Mouse (Mus musculus) c-Kit-positive CD71-negative TER-119-negative erythroid progenitor cells, embryonic 14.5 days (primary cell): ENCODE results near the gene Ptgdr2.
A peak's percentile ranks its signal among the peaks of the same experiment; 100 is the strongest.

Experiments used
- DNase-seq: peaks from one replicate; pipeline ENCODE4 v3.0.0-alpha.2; 2013; ENCODE audit warnings: low read depth

Ptgdr2 gene

DNA sequence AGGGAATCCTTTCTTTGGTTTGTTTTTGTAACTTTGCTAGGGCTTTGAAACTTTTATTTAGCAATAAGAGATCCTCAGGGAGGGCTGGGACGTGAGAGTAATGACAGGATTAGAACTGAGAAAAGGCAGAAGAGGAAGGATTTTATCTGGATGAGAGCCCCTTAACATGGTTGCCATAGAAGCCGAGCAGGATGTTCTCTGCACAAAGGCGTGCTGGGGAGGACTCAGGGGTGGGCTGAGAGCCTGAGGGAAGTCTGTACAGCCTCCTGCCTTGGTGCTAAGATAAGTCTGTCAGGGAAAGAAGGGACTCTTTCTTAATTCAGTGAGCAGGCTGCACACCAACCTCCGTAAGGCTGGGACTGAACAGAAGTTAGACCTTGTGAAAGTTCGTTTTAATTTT, 1.9 kb upstream of the Ptgdr2 start:
- DNase-seq, result no peak

DNA sequence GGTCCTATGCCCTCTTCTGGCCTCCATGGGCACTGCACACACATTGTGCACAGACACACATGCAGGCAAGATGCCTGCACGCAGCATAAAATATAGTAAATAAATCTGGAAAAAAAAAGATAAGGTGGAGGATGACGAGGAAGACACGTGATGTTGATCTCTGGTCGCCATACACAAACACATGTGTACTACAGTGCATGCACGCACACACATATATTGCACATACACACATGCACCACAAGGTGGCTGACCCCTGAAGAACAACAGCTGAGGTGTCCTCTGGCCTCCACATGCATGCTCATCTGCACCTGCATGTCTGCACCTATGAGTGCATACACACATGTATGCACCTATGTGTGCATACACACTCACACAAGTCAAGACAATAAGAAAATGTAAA, 883 bp upstream of the Ptgdr2 start:
- DNase-seq, result no peak

DNA sequence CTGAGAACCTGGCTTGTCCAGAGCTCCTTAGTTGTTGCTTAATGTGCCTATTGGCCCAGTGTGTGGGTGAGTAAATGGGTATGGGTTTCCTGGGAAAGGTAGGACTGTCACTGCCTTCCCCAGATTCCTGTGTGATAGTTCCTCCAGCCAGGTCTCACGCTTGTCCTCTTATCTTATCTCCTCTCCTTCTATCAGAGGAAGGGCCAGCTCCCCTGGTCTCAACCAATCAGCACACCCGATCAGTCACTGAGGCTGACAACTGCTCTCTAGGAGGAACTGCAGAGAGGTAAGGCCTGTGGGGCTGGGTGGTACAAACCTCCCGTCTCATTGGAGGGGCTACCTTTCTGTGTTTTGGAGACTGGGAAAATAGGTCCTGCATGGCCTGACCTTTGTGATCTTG, 1.8 kb downstream of the Ptgdr2 start:
- DNase-seq, result no peak

DNA sequence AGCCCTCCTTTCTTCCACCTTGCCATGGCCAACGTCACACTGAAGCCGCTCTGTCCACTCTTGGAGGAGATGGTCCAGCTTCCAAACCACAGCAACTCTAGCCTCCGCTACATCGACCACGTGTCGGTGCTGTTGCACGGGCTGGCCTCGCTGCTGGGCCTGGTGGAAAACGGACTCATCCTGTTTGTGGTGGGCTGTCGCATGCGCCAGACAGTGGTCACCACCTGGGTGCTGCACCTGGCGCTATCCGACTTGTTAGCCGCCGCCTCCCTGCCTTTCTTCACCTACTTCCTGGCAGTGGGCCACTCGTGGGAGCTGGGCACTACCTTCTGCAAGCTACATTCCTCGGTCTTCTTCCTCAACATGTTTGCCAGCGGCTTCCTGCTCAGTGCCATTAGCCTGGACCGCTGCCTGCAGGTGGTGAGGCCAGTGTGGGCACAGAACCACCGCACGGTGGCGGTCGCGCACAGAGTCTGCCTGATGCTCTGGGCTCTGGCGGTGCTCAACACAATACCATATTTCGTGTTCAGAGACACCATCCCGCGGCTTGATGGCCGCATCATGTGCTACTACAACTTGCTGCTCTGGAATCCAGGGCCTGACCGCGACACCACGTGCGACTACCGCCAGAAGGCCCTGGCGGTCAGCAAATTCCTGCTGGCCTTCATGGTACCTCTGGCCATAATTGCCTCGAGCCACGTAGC, 3.3 kb downstream of the Ptgdr2 start:
- peak; percentile 58 for DNase-seq

DNA sequence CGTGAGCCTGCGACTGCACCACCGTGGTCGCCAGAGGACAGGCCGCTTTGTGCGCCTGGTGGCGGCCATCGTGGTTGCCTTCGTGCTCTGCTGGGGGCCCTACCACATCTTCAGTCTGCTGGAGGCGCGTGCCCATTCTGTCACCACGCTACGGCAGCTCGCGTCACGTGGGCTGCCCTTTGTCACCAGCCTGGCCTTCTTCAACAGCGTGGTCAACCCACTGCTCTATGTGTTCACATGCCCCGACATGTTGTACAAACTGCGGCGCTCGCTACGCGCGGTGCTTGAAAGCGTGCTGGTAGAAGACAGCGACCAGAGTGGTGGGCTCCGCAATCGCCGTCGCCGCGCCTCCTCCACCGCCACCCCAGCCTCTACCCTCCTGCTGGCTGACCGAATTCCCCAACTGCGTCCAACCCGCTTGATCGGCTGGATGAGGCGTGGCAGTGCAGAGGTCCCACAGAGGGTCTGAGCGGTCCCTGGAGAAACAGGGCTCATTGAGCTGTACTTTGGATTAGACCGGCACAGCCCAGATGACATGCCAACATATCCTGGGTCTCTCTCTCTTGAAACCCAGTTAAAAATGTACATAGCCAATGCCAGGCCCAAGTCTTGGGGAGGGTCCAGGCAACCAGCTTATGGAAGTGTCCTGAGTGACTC, 4.0 kb downstream of the Ptgdr2 start:
- no peak for DNase-seq

DNA sequence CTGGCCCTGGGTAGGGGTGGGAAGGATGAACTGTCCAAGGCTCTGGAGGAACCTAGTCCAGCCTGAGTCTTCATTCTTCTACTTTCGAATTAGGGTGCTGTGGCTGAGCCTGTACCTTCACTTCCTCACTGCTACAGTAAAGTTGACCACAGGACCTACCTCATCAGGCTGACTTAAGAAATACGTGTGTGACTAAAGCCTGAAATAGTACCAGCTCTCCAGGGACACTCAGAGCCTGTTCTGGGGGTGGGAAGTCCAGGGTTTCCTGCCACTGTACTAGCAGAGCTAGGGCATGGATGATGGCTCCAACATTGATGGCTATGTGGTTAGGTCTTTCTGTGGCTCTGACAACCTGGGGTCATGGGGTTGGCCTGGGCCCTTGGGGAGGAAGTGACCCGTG, 7.0 kb downstream of the Ptgdr2 start:
- DNase-seq, result no peak

DNA sequence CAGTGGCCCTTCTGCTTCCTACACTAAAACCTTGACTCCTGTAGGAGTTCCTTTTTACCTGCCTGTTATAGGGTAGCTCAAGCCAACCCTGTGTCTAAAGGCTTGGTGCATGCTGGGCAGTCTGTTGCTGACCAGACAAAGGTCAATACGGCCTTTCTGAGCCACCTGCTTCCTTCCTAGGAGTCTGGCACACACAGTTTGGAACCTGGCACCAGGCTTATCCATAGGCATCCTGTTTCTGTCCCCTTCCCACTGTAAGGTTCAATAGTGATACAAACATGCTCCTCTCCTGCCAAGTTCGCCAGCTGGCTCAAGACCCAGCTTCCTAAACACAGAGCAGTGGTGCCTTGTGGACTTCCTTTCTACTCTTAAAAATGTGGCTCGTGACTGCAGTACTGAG, 9.5 kb downstream of the Ptgdr2 start:
- DNase-seq, result no peak

DNA sequence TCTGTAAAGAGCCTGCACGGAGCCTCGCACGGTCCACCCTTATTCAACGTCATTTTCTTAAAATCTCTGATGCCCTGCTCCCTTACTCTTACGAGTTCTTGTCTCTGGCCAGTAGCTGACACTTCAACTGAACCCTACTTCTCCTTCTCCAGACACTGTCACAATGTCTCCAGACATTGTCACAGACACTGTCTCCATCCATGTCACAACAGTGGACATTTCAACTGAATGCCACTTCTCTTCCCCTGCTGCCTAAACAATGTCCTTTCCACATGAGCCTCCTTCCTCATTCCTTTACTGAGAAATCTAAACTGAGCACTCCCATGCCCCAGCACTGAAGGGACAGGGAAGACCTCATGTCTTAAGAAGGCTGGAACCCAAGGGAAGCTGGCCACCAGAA, 10.3 kb downstream of the Ptgdr2 start:
- no peak for DNase-seq

DNA sequence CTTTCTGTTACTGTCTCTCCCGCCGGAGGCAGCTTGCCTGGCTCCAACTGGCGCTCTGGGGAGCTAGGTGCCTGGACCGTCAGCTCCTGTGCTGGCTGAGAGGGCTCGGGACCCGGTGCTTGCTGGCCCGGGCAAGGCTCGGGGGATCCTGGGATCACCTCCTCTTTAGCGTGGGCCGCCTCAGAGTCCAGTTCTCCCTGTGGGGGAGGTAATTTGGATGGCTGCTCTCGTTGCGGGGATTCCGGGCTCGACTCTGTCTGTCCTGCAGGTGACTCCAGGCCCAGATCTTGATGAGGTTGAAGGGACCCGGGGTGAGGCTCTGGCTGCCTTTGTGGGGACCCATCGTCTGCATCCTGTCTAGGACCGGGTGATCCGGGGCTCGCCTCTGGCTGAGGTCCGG, 11.5 kb downstream of the Ptgdr2 start:
- no peak for DNase-seq

DNA sequence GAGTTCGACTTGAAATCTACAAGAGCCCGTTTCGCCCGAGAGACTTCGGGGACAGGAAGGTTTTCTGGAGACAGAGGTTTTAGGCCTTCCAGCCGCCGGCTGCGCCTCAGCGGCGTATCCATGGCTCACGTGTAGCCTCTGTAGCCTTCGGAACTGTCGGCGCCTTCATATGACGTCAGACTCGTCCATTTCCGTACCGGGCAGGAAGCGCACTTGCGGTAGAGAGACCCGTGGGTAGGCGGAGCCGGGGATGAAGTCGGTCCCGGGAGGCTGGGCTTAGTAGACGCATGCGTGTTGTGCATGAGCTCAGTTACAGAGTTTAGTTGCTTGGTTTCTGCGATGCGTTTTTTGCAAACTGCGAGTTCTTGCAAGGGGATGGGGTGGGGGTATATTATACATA, 12.2 kb downstream of the Ptgdr2 start, which contains the start of gene Ccdc86:
Ccdc86 (minus strand) TSS at position 155 of the 400 bp plus-strand sequence.
- peak; percentile 97 for DNase-seq

DNA sequence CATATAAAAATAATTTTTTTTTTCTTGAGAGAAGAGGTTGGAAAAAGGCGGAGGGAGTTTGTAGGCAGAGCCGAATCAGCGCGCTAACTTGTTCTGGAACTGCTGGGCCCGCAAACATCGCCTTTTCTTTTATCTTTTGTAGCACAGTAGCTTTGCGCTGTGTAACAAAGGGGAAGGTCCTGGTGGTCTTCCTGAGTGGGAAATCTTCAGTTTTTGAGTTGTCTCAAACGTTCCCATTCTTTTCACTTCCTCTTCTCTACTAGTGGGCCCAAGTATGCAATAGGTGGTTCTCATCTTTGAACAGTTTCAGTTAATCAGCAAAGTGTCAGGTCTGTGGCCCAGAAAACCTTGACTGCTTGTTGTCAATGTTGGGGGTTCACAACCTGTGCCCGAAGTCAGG, 12.6 kb downstream of the Ptgdr2 start:
- no peak for DNase-seq

DNA sequence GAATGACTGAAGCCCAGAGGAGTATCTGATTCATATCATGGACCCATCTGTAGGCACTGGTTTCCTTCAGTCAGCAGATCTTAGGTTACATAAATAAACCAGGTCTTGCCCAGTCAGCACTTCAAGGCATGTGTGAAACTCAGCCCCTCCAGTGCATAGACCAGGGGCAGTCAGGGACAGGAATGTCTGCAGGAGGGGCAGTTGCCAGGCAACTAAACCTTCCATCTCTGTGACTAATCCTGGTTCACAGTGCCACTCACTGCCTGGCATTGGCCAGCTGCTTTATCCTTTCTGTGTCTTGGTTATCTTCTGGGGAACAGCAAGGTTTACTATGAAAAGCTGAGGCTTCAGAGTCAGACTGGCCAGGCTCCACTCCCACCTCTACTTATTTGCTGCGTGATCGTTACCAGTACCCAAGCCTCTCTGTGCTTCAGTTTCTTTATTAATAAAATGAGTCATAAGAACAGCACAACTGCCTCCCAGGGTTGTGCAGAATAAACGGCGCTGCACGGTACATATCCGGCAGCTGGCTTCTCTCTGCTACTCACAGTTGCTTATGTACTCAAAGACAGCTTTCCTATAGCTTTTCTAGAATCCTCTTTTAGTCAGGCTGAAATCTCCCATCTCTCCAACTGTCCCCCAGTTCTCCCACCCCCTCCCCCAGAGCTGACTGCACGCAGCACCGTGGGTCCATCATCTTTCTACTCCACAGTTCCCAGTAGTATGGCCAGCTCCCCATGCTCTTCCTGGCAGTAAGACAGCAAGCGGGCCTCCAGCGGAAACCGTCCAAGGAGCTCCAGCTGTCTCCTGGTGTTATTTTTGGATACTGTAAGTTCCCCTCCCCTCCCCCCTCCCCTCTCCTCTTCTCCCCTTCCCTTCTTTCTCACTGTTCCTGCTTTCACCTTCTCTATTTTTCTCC, 15.3 kb downstream of the Ptgdr2 start:
- DNase-seq, result no peak

DNA sequence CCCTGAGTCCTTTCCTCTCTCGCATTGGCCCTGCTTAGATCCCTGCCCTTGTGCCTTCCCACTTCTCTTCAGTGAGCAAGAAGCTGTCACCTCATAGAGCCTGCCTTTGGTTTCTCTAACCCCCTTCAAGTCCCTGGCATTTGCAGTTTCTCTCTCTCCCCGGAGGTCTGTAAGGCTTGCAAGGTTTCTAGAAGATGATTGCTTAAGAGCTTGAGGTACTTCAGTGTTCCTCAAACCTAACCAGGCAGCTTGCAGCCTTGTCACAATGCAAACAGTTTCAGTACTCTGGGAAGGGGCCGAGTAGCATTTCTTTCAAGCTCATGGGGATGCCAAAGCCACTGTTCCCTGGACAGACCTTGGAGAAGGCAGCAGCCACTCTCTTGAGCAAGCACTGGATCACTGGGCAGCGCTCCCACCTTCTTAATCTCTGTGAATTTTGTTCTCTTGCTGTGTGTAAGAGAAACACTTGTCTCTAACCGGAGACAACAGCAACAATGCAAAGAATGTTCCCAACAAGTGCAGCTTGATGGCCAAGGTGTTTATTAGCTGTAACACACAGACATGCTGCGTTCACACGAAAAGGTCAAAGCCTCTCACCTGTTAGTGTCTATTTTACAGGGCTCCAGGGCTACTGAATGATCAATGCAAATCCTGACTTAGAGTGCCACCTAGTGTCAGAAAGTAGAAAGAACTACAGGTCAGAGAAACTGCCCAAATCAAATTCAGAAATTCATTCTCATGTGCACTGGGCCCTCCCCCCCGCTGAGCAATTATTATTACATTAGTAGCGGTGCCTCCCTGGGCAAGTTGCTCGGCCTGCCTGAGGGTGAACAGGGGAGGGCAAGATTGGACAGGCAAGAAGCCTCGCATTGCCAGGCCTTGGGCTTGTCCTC, 22.4 kb downstream of the Ptgdr2 start:
- DNase-seq, result peak; percentile 69

DNA sequence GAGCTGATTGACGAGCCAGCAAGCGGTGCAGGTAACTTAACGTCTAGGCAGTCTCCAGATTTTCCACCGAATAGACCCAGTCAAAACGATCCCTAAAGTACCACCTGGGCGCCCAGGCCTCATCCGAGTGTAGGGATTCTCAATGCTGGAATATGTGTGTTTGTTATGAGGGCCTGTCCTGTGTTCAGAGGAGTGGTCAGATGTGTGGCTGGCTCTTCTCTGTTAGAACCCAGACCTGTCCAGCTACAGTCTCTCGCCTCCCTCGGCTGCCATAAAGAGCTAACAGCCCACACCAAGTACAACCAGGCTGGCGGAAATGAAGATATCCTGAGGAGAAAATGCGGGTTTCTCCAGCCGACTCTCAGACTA, 23.0 kb downstream of the Ptgdr2 start:
- no peak for DNase-seq

DNA sequence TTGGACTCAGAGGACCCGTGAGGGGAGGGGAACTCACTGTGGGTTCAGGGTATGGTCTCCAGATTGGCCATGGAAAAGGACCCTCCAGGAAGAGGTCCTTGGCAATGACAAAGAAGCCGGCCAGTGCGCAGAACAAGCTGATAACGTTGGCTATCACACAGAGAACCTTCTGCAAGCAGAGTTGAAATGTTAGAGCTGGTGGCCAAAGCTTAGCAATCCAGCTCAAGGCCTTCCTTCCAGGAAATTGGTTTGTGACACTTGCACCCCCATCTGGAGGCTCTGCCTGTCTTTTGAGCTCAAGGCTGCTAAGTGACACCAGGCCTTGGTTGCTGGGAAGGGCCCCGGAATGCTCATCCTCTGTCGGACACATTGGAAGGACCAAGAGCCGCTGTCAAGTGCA, 28.8 kb downstream of the Ptgdr2 start:
- DNase-seq, result no peak

DNA sequence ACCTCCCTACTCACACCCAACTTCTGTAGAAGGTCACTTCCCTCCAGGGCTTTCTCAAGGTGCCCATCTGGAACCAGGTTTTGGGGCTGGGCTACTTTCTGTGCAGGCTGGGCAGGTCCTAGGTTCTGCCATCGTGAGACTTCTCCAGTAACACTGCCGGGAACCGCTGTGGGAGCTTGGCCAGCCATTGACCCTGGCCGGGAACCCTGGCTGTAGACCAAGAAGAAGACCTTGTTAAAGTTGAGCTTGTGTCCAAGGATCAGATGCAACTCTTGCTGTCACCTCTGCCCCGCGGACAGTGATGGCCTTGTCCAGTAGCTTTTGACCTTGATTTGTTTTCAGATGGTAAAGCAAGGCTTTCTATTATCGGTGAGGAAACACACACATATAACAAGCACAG, 31.6 kb downstream of the Ptgdr2 start:
- DNase-seq, result no peak

DNA sequence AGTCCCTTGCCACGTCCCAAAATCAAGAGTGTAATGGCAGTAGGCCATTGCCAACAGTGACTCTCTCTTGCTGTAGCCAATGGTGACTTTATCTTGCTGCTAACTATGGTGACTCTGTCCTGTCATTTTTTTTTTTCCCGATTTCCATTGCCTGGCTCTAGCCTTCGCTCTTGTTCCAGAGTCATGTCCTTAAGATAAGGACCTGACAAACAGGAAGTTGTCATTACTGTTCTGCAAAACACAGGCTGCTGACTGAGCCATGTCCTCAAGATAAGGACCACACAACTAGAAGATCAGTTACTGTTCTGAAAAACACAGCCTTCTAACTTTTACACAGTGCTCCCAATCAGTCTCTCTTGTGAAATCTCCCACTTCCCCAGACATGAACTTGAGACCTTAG, 33.5 kb downstream of the Ptgdr2 start:
- DNase-seq, result no peak

DNA sequence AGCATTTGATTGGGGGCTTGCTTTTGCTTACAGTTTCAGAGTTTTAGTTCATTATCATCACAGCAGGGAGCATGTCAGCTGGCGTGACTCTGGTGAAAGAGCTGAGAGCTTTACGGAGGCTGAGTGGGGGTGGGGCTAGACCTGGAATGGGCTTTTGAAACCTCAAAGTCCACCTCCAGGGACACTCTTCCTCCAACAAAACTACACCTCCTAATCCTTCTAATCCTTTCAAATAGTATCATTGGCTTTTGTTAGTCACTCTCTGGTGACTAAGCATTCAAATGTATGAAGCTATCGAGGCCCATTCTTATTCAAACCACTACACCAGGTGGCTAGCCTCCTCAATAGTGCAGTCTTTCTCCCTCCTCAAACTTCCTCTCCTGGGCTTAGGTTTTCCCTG, 35.7 kb downstream of the Ptgdr2 start:
- DNase-seq, result no peak

DNA sequence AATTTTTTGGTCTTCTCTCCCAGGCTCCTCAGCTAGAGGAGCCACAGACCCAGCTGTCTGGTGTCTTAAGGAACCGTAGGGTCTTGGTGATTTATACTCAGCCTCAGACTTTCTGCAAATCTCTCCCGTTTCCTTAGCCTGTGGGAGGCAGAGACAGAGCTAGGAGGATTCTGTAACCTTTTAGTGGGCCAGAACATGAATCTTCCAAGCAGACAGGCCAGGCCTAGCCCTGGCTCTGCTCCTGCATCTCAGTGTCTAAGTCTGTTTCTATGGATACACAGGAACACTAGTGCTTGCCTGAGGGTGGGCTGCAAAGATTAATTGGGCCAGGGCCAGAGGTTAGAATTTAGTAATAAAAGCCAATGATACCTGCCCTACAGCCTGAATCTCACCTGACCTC, 36.2 kb downstream of the Ptgdr2 start:
- DNase-seq, result no peak

DNA sequence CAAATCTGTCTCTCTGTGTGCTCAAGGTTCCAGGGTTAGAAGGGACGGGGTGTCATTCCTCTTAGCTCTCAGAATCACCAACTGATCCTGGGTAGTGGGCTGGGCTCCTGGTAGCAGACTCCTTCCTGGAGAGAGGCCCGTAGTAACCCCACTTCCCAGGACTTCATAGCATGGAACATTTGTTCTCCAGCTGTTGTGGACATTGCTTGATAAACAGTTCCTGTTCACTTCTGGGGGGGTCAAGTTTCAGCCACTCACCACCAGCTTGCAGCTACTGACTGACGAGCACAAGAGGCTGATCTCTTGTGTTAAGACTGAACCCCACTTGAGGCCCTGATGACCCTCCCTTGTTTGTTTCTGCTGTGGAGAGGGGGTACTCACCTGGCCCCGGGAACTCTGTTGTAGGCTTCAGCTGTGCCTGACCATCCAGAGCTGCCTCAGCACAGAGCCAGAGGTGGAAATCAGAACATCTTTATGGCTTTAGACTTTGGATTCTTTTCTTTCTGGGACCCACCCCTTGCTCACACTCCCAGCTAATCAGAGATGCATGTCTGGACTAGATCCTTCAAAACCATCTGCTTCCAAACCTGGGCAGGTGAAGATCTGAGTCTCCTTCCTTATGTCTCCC, 37.4 kb downstream of the Ptgdr2 start, which contains the start of gene Ms4a10:
Ms4a10 (minus strand) TSS at position 433 of the 628 bp plus-strand sequence.
- DNase-seq, result no peak

DNA sequence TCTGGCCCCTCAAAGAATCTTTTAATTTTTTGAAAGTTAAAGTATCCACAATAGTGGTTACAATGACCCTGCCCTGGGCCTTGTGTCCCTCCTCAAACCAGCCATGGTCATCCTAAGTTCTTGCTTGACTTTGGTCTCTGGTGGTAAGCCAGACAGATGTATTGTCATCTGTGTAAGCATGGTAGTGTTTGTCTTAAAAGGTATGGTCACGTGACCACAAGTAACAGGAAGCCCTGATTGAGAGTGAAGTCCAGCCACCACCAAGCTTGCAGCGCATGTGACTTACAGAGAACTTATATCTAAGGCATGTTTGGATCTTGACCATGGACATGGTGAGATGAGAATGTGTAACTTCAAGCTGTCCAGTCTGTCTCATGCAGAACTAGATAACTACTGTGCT, 38.2 kb downstream of the Ptgdr2 start:
- no peak for DNase-seq
